Mouse (Mus musculus) hindbrain, embryonic 10.5 days (tissue): Measurements from ENCODE around the gene Stag3. TPM values are rescaled to one million over a fixed set of nuclear protein-coding genes. Genes with fewer than 3 reads are reported as not detected.

Source experiments
- DNase-seq: peaks from one replicate; pipeline ENCODE4 v3.0.0-alpha.2; 2017; ENCODE audit warnings: low spot score
- H3K27ac ChIP-seq: fragments of 300-500 bp; sonication (generic); 2 replicates; pipeline ENCODE4 v1.5.1; 2016; ENCODE audit warnings: mild to moderate bottlenecking, moderate library complexity
- H3K27me3 ChIP-seq: fragments of 300-500 bp; sonication (generic); 2 replicates; pipeline ENCODE4 v1.6.1; 2016; ENCODE audit warnings: mild to moderate bottlenecking; ENCODE audit not compliant: poor library complexity, insufficient read depth, severe bottlenecking
- H3K36me3 ChIP-seq: fragments of 300-500 bp; sonication (generic); 2 replicates; pipeline ENCODE4 v1.6.1; 2016; ENCODE audit warnings: mild to moderate bottlenecking, moderate library complexity
- H3K4me1 ChIP-seq: fragments of 300-500 bp; sonication (generic); replicated peaks from 2 replicates; pipeline ENCODE4 v1.6.1; 2016; ENCODE audit warnings: mild to moderate bottlenecking
- H3K4me3 ChIP-seq: fragments of 300-500 bp; sonication (generic); 2 replicates; pipeline ENCODE4 v1.5.1; 2016; ENCODE audit warnings: mild to moderate bottlenecking, moderate library complexity
- H3K9me3 ChIP-seq: fragments of 300-500 bp; sonication (generic); 2 replicates; pipeline ENCODE4 v1.6.1; 2016; ENCODE audit warnings: mild to moderate bottlenecking, moderate library complexity
- WGBS: fragments of 180-500 bp; shearing (Covaris S2); methylation state at CpG from one replicate; pipeline ENCODE4 v1.1.7; 2016; 5-methylcytosine and 5-hydroxymethylcytosine counted together
- polyA plus RNA-seq: library from polyadenylated mRNA; unstranded; fragments of >200 nt; fragmentation: Nextera tagmentation; extraction: Ambion mirVana; gene quantifications from 2 replicates; pipeline ENCODE4 v1.2.1, GENCODE M21; 2016

Stag3 gene
- polyA plus RNA-seq, 1 experiment from 2014 or later, result 3.9 TPM

- Histone ChIP-seq H3K9me3 (no peaks in the 10 kb centered on the region), H3K4me3 (no peak overlapping the region), H3K4me1 (no peaks in the 10 kb centered on the region), H3K27ac (no peak overlapping the region), H3K36me3 (no peaks in the 10 kb centered on the region), H3K27me3 (no peaks in the 10 kb centered on the region)
- DNase-seq, result no peak
- WGBS, result 89% methylated on average over 3 of the region's 3 CpGs
These were observed 63.2 kb downstream of the Stag3 start for GRCm38 (mm10) chr5:138343216-138343615.

Other genes starting within 250 kb of the Stag3 start
- gene Smok3c, start 227.0 kb upstream of the Stag3 start, polyA plus RNA-seq, result not detected in 2 replicates
- gene Zkscan1, start 195.2 kb upstream of the Stag3 start, polyA plus RNA-seq, result 24.5 and 26.3 TPM in 2 replicates
- 105 and 109 TPM in 2 replicates for gene Zscan21, start 163.3 kb upstream of the Stag3 start, polyA plus RNA-seq
- gene Zfp113, start 124.5 kb upstream of the Stag3 start, polyA plus RNA-seq, result 38.9 and 42.4 TPM in 2 replicates
- gene Cops6, start 119.2 kb upstream of the Stag3 start, polyA plus RNA-seq, result 354 and 372 TPM in 2 replicates
- gene Ap4m1, start 108.2 kb upstream of the Stag3 start, polyA plus RNA-seq, result 26.2 and 29.7 TPM in 2 replicates
- gene Mcm7, start 107.8 kb upstream of the Stag3 start, polyA plus RNA-seq, result 324 and 361 TPM in 2 replicates
- 128 and 136 TPM in 2 replicates for gene Taf6, start 92.8 kb upstream of the Stag3 start, polyA plus RNA-seq
- gene Cnpy4, start 92.8 kb upstream of the Stag3 start, polyA plus RNA-seq, result 50.7 and 52.2 TPM in 2 replicates
- 8.8 and 11.8 TPM in 2 replicates for gene Mblac1, start 85.9 kb upstream of the Stag3 start, polyA plus RNA-seq
- gene Nxpe5, start 54.3 kb upstream of the Stag3 start, polyA plus RNA-seq, result not detected in 2 replicates
- gene Lamtor4, start 24.8 kb upstream of the Stag3 start, polyA plus RNA-seq, result 49.5 and 63.6 TPM in 2 replicates
- 6.3 and 10.1 TPM in 2 replicates for gene BC037034, start 16.2 kb upstream of the Stag3 start, polyA plus RNA-seq
- gene Gal3st4, start 7.4 kb upstream of the Stag3 start, polyA plus RNA-seq, result 7.9 and 8.5 TPM in 2 replicates
- 0.13 and 0.26 TPM in 2 replicates for gene Gm43720, start 282 bp upstream of the Stag3 start, polyA plus RNA-seq
- 48.0 and 95.4 TPM in 2 replicates for gene Gpc2, start 235 bp upstream of the Stag3 start, polyA plus RNA-seq
- gene Pvrig, start 61.7 kb downstream of the Stag3 start, polyA plus RNA-seq, result 0.14 TPM in 1 of 2 replicates, not detected in the other
- gene Zfp157, start 161.2 kb downstream of the Stag3 start, polyA plus RNA-seq, result 38.1 and 40.4 TPM in 2 replicates